8 mouse cellular contexts compared by ENCODE assay signal in genomic region chr8:78648918-78649317, GRCm38 (mm10).
DNase-seq lines count a peak whose midpoint lies in the region; ATAC-seq and TF ChIP-seq lines count a peak whose summit lies in the region.

No protein-coding gene starts in this region.

- no peaks in the 10 kb centered on the region for H3K9me3 ChIP-seq in midbrain, embryonic 14.5 days (ENCODE audit: control insufficient read depth, low read length)
- H3K9me3 ChIP-seq in midbrain, embryonic 10.5 days (replicated peaks) = peaks cover 7% of the 10 kb centered on the region; the same call in 1 of the 2 replicates
- H3K9me3 ChIP-seq in embryonic facial prominence, embryonic 14.5 days (ENCODE audit: control insufficient read depth, low read length) = 0 out of 2 replicates have a peak, but pooled peaks cover 5% of the 10 kb centered on the region
- H3K9me3 ChIP-seq in lung, embryonic 14.5 days (ENCODE audit: low read depth, low read length) = 0 out of 2 replicates have a peak, but pooled peaks cover 3% of the 10 kb centered on the region
- H3K9me3 ChIP-seq in forebrain, embryonic 15.5 days = no peaks in the 10 kb centered on the region

- H3K27me3 ChIP-seq in midbrain, embryonic 14.5 days (ENCODE audit: control insufficient read depth, insufficient read depth, low read length) = no peaks in the 10 kb centered on the region
- no peaks in the 10 kb centered on the region for H3K27me3 ChIP-seq in midbrain, embryonic 10.5 days (ENCODE audit: low read depth, poor library complexity, severe bottlenecking)
- H3K27me3 ChIP-seq in embryonic facial prominence, embryonic 14.5 days (replicated peaks; ENCODE audit: control insufficient read depth, insufficient read depth, low read length) = no peaks in the 10 kb centered on the region
- H3K27me3 ChIP-seq in lung, embryonic 14.5 days (ENCODE audit: insufficient read depth, low read length) = no peaks in the 10 kb centered on the region
- no peaks in the 10 kb centered on the region for H3K27me3 ChIP-seq in forebrain, embryonic 15.5 days

- no peak overlapping the region for H3K9ac ChIP-seq in midbrain, embryonic 14.5 days (replicated peaks; ENCODE audit: low read length)
- H3K9ac ChIP-seq in embryonic facial prominence, embryonic 14.5 days (ENCODE audit: low read depth, low read length) = no peak overlapping the region
- no peak overlapping the region for H3K9ac ChIP-seq in lung, embryonic 14.5 days
- no peak overlapping the region for H3K9ac ChIP-seq in forebrain, embryonic 15.5 days (replicated peaks)

- peak; percentile 87 for TF ChIP-seq CTCF in lung, embryonic 14.5 days (IDR thresholded peaks at IDR 0.05; ENCODE audit: low read depth)

- 43% methylated on average over 7 of the region's 7 CpGs for WGBS in midbrain, embryonic 14.5 days
- WGBS in midbrain, embryonic 10.5 days = 71% methylated on average over 7 of the region's 7 CpGs
- 28% methylated on average over 7 of the region's 7 CpGs for WGBS in embryonic facial prominence, embryonic 14.5 days
- WGBS in lung, embryonic 14.5 days = 17% methylated on average over 7 of the region's 7 CpGs
- WGBS in forebrain, embryonic 15.5 days = 51% methylated on average over 7 of the region's 7 CpGs

- no peaks in the 10 kb centered on the region for H3K36me3 ChIP-seq in midbrain, embryonic 14.5 days (ENCODE audit: control insufficient read depth, insufficient read depth, low read length)
- 0 out of 2 replicates have a peak, but pooled peaks cover 4% of the 10 kb centered on the region for H3K36me3 ChIP-seq in midbrain, embryonic 10.5 days
- H3K36me3 ChIP-seq in embryonic facial prominence, embryonic 14.5 days (ENCODE audit: control insufficient read depth, insufficient read depth, low read length) = no peaks in the 10 kb centered on the region
- no peaks in the 10 kb centered on the region for H3K36me3 ChIP-seq in lung, embryonic 14.5 days (ENCODE audit: insufficient read depth)
- no peaks in the 10 kb centered on the region for H3K36me3 ChIP-seq in forebrain, embryonic 15.5 days

- H3K4me2 ChIP-seq in midbrain, embryonic 14.5 days (ENCODE audit: low read length) = no peak overlapping the region
- H3K4me2 ChIP-seq in embryonic facial prominence, embryonic 14.5 days (ENCODE audit: low read depth, low read length) = no peak overlapping the region
- no peak overlapping the region for H3K4me2 ChIP-seq in lung, embryonic 14.5 days
- no peak overlapping the region for H3K4me2 ChIP-seq in forebrain, embryonic 15.5 days (replicated peaks)

- ATAC-seq in midbrain, embryonic 14.5 days (ENCODE audit: low FRiP score, low TSS enrichment) = no peak
- no peak for ATAC-seq in embryonic facial prominence, embryonic 14.5 days (ENCODE audit: low read depth)
- peak; percentile 65; the same call in 1 of the 2 replicates for ATAC-seq in lung, embryonic 14.5 days (ENCODE audit: insufficient read depth)
- ATAC-seq in forebrain, embryonic 15.5 days (replicated peaks) = no peak

- H3K4me3 ChIP-seq in midbrain, embryonic 14.5 days (replicated peaks; ENCODE audit: low read depth, low read length) = no peak overlapping the region
- H3K4me3 ChIP-seq in midbrain, embryonic 10.5 days = no peak overlapping the region
- H3K4me3 ChIP-seq in embryonic facial prominence, embryonic 14.5 days (ENCODE audit: low read depth, low read length) = no peak overlapping the region
- no peak overlapping the region for H3K4me3 ChIP-seq in lung, embryonic 14.5 days (ENCODE audit: low read depth, low read length)
- no peak overlapping the region for H3K4me3 ChIP-seq in forebrain, embryonic 15.5 days

- H3K4me1 ChIP-seq in midbrain, embryonic 14.5 days (ENCODE audit: control insufficient read depth, insufficient read depth, low read length) = no peaks in the 10 kb centered on the region
- H3K4me1 ChIP-seq in midbrain, embryonic 10.5 days = no peaks in the 10 kb centered on the region; the same call in 1 of the 2 replicates
- H3K4me1 ChIP-seq in embryonic facial prominence, embryonic 14.5 days (ENCODE audit: control insufficient read depth, insufficient read depth, low read length) = peaks cover 24% of the 10 kb centered on the region
- H3K4me1 ChIP-seq in lung, embryonic 14.5 days (ENCODE audit: insufficient read depth) = no peaks in the 10 kb centered on the region
- peaks cover 10% of the 10 kb centered on the region for H3K4me1 ChIP-seq in forebrain, embryonic 15.5 days

- H3K27ac ChIP-seq in midbrain, embryonic 14.5 days (replicated peaks; ENCODE audit: low read depth, low read length) = no peak overlapping the region
- H3K27ac ChIP-seq in midbrain, embryonic 10.5 days (replicated peaks) = no peak overlapping the region
- H3K27ac ChIP-seq in embryonic facial prominence, embryonic 14.5 days (replicated peaks; ENCODE audit: low read depth, low read length) = no peak overlapping the region
- no peak overlapping the region for H3K27ac ChIP-seq in lung, embryonic 14.5 days (ENCODE audit: low read depth)
- no peak overlapping the region for H3K27ac ChIP-seq in forebrain, embryonic 15.5 days (replicated peaks)

- peak; percentile 87 for DNase-seq in midbrain, embryonic 14.5 days
- no peak for DNase-seq in midbrain, embryonic 10.5 days (ENCODE audit: low spot score)
- peak; percentile 80 for DNase-seq in adrenal gland, adult 2 months
- DNase-seq in embryonic facial prominence, embryonic 14.5 days (ENCODE audit: low spot score) = peak; percentile 88
- peak; percentile 66 to 86 for DNase-seq in kidney, postnatal 36 days
- DNase-seq in lung, embryonic 14.5 days = peak; percentile 90
- DNase-seq in skeletal muscle tissue, adult 2 months (ENCODE audit: low read depth, low spot score) = peak; percentile 39
